Mouse (Mus musculus): ENCODE results near the gene Mrpl55. TPM values are rescaled to one million over a fixed set of nuclear protein-coding genes. Genes with fewer than 3 reads are reported as not detected.

The Mrpl55 gene
- total RNA-seq, 1 experiment from 2014 or later, result 16.1 TPM

DNA sequence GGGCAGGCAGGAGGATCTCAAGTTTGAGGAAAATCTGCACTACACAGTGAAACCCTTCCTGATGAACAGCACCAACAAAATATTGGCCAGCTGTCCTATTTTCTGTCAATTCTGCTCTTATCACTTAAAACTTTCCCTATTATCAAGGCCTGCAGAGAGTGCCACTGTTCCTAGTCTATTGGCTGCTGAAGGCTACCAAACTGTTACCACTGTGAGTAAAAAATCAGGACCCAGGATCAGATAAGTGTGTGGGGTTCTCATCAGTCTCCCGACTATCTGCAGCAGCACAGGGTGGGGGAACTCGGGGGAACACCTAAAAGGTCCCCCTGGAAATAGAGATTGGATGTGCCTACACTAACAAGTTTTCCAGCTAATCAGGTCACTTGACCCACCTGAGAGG, 22.9 kb downstream of the Mrpl55 start:
- no peak for ATAC-seq (ENCODE audit: extremely low read depth, insufficient number of reproducible peaks, low FRiP score, poor library complexity, severe bottlenecking)

DNA sequence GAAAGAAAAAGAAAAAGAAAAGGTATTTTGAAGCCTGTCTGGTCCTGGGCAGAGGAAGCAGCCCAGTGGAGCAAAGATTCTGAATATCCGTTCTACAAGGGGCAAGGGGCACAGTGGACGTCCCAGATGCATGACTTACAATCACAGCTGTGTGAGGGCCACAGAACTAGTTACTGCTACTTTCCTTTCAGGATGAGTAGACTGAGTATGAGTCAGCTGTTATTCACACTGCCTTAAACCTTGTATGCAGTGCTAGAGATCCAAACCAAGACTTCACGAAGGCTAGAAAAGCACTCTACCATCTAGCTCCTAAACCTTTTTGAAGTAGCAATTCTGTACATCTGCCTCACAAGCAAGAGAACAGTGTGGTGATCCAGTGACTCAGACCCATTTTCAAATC, 24.0 kb downstream of the Mrpl55 start:
- ATAC-seq (ENCODE audit: extremely low read depth, insufficient number of reproducible peaks, low FRiP score, poor library complexity, severe bottlenecking), result no peak

DNA sequence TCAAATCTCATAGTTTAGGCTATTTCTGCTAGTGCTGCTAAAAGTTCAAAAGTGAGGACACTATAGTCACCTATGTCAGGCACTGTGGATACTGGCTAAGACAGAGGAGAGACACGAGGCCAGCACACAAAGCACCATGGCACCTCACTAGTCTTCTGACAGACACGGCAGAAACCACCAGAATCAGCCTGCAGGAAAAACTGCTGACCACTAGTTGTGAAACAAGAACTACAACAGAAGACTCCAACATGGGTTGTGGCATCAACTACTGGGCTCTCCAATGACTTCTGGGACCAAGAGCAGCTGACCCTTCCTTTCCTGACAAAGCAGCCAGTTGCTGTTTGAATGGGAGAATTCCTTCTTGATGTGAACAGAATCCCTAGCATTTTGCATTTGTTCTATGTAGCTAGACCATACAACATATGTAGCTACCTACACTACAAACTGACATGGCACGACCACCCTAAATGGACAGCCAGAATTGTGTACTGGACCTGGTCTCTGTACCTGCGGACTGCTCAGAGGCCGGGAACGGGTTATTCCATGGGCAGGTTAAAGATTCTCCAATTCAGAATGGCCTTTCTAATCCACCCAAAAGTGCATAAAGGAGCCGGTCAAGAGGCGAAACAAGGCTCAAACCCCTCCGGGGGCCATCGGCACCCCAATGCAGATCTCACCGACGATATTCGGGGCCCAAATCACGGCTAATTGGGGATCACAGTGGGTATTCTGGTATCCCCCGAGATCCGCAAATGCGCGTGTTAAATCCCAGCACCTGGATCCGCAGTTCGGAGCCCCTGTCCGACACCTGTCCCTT, 24.7 kb downstream of the Mrpl55 start:
- no peak for ATAC-seq (ENCODE audit: extremely low read depth, insufficient number of reproducible peaks, low FRiP score, poor library complexity, severe bottlenecking)

DNA sequence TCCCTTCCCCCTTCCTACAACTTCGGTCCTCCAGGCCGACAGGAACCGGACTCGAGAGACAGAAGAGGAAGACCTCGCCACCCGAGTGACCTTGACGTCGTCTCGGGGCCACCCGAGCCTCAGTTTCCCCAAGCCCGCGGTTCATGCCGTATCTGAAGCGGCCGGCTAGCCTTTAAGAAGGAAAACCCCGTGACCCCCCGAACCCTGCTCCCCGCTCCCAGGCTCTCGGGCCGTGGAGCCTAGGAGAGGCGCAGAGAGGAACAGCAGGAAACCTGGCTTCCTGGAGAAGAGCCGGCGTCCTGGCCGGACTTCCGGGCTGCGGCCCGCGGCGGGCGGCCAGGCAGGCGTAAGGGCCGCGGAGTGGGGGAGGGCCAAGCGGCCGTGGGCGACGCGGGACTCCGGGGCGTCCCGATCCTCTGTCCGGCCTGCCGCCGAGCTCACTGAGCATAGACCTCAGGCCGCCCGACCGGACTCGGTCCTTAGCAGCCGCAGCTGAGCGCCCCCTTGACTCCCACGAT, 25.4 kb downstream of the Mrpl55 start:
- ATAC-seq (ENCODE audit: extremely low read depth, insufficient number of reproducible peaks, low FRiP score, poor library complexity, severe bottlenecking), result peak; percentile 2; the same call in 1 of the 2 replicates

DNA sequence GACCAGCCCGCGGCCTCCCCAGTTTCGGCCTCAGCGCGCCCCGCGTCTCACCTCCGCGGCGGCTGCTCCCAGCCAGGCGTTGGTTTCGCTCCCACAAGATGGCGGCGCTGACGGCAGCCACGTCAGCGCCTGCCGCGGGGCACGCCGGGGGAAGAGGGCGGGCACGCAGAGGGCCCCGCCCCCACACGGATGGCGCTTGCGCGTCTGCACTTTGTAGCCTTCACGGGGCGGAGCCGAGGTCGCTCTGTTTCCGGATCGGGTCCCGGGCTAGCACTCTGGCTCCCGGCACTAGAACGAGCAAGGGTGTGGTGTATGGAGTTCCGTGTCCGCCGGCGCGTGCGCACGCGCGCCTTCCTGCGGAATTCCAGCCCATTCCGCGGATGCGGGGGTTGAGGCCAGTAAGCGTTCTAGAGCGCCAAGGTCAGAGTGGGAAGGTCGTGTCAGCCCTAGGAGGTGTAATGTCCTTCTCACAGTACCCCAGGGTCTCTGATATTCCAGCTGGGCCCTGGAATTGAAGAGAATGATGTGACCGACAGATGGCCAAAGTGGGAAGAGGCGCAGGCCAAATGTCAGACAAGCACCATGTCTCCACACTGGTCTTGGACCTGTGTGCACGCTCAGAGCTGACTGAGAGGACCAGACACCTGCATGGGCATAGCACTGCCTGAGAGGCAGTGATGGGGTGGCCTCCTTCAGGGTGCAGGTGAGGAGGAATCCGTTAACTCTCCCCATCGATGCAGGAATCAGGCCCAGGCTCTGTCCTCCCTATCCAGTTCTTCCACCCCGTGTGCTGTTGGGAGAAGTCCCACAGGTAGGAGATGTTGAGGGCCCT, 26.1 kb downstream of the Mrpl55 start, which contains the start of gene Arf1:
TSS of gene Arf1 (minus strand) at position 149 of the 832 bp plus-strand sequence.
- peak; percentile 83 for ATAC-seq (ENCODE audit: extremely low read depth, insufficient number of reproducible peaks, low FRiP score, poor library complexity, severe bottlenecking)

DNA sequence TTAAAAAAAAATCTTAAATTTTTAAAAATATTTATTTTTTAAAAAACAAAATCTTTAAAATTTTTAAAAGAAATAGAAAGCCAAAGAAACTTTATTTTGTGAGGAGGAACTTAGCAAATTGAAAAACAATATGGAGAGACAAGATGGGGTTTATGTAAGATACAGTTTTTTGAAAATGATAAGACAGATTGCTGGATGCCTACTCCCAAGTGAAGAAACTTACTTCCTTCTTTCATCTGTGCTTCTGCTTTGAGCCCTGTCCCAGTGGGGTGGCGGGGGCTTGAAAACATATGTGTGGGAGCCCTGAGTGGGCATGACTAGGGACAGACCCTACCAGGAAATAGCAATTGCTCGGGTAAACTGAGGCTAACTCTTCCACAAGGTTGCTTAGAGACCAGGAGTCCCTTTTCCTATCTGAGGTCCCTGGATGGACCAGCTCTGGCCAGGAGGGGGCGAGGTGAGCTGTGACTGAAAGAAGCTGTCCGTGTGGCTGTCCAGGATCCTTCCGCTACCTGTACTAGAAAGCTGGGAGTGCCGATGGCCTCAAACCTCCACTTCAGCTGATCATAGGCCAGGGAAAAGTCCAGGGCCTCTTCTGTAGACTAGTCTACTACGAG, 28.0 kb downstream of the Mrpl55 start:
- peak; percentile 45; the same call in 1 of the 2 replicates for ATAC-seq (ENCODE audit: extremely low read depth, insufficient number of reproducible peaks, low FRiP score, poor library complexity, severe bottlenecking)

DNA sequence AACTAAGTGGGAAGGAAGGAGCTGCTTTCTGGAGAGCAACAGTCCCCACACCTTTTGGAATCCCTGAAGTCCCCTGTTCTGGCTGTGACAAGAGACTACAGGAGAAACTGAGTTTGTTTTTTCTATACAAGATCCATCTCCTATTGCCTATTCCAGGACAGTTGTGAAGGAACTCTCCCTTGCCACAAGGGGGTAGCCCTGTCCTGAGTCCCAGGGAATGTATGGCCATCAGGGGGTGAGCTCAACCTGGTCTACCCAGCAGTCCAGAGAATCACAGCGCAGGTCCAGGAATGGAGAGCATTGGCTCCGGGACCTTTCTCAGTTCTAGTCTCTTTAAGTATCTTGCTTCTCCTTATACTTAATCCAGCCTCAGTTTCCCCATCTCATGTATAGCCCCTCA, 30.5 kb downstream of the Mrpl55 start:
- ATAC-seq (ENCODE audit: extremely low read depth, insufficient number of reproducible peaks, low FRiP score, poor library complexity, severe bottlenecking), result no peak

DNA sequence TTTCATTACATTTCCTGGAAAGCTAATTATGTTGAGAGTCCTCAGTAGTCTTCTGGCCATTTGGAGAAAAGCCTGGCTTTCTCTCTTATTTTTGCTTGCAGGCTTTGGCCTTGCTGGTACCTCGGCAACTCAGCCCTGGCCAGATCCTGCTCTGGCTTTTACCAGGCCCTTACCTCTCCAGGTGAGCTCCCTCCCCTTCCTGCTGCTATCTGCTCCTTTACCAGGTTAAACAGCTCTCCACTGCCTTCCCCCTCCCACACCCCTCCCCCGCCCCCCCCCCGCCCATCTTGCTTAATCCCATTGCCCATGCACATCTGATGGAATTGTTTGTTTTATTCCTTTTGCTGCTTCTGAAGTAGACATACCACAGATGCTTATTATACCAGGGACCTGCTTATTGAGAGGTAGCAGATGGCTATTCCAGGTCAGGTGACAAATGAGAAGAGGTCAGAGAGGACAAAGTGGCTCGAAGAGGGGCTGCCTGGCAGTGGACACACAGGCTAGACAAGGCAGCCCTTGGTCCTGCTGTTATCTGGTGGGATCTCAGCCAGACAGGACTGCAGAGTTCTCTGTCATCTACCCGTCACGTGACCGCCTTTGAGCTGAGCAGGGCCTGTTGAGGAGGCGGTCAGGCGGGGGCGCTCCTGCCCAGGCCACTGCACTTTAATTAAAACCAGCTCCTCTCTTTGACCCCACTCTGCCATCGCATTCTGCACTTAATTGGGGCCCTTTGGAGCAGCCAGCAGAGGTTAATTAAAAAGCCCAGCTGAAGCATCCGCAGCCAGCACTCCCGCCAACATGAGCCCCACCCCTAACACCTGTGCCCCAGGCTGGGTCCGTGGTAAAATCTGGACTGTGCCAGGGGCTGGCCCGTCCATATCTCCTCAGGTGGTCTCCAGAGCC, 36.5 kb downstream of the Mrpl55 start:
- no peak for ATAC-seq (ENCODE audit: extremely low read depth, insufficient number of reproducible peaks, low FRiP score, poor library complexity, severe bottlenecking)

DNA sequence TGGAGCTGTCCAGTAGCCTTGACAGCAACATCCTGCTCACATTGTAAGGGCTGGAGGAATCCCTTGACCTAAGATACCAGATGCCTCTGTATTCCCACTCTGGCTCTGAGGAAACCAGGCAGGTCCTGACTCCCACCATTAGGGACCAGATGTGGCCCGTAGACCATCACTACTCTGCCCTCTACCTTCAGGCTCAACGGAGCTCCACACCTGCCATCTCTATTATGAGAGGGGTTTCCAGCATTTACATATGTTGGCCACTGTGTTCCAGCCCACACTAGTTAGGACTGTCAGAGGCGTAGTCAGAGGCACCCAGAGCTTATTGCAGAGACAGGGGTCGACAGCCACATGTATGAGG, 37.1 kb downstream of the Mrpl55 start:
- no peak for ATAC-seq (ENCODE audit: extremely low read depth, insufficient number of reproducible peaks, low FRiP score, poor library complexity, severe bottlenecking)

DNA sequence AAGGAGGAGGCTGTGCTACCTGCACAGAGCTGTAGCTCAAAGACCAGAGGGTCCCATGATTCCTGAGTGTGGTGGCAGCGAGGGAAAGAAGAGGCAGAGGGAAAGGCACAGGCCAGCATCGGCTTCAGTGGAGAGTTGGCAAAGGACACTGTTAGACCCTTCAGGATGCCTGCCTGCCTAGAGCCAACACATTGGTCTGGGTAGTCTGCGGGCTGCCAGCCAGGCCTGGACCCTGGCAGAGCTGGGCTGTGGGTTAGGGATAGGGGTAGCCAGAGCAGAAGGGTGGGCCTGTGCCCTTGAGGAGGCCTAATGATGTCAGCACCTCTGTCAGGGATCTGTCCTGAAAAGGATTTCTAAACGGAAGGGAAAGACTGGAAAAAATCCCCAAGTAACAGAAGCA, 37.5 kb downstream of the Mrpl55 start:
- ATAC-seq (ENCODE audit: extremely low read depth, insufficient number of reproducible peaks, low FRiP score, poor library complexity, severe bottlenecking), result no peak

DNA sequence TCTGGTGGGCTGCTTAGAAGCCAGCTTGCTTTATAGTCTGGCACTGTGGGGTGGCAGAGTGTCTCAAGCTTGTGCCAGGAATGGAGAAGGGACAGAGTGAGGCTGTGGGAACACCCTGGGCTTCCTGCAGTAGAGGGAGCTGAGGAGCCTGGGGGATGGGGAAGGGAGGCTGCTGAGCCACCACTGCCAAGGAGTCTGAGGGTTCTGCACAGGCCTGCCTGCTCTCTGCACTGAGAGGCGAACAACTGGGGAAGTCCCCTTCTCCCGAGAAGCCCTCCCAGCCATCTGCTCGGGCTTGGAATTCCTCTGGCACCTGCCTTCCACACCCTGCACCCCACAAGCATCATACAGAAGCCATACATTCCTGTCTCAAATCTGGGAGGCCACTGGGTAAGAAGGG, 39.6 kb downstream of the Mrpl55 start:
- ATAC-seq (ENCODE audit: extremely low read depth, insufficient number of reproducible peaks, low FRiP score, poor library complexity, severe bottlenecking), result no peak

DNA sequence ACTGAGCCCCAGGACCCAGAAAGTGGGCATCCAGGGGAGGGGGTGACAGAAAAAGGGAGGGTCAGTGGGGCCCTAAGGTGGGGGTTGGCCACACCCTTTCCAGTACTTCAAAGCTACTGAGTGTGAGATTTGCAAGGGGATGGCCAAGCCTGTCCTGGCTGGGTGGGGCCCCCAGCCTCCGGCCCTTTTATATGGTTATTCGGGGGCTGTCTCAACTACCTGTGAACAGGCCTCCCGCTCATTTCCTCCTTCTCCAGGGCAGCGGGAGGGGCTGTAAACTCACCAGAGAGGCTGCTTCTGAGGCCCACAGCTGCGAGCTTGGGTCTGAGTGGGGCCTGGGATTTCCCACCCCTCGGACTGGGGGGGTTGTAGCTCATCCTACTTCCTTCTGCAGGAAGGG, 41.6 kb downstream of the Mrpl55 start:
- no peak for ATAC-seq (ENCODE audit: extremely low read depth, insufficient number of reproducible peaks, low FRiP score, poor library complexity, severe bottlenecking)

DNA sequence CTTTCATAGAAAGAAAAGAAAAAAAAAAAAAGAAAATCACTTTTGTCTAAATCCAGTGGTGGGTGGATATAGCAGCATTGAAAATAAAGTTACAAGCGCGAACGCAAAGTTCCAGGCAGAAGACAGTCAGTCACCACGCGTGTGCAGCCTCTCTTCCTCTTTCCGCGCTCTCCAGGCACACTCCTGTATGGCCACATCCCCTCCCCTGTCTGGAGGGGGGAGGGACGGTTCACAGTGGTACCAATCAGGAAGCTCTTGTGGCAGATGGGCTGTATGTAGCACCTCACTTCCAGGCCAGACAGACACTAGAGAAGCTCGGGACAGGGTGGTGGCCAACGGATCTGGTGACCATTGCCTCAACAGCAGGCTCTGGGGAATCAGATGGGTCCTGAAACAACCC, 45.8 kb downstream of the Mrpl55 start:
- ATAC-seq (ENCODE audit: extremely low read depth, insufficient number of reproducible peaks, low FRiP score, poor library complexity, severe bottlenecking), result peak; percentile 24; the same call in 1 of the 2 replicates

Other genes with a start within 250 kb of the Mrpl55 start
- gene Hist3h2a, start 247.8 kb upstream of the Mrpl55 start, total RNA-seq (2017), result 65.3 TPM in 2 replicates
- 0.12 and 0.35 TPM in 2 replicates for gene Trim17, start 247.8 kb upstream of the Mrpl55 start, total RNA-seq (2017)
- 106 and 107 TPM in 2 replicates for gene Trim11, start 224.4 kb upstream of the Mrpl55 start, total RNA-seq (2017)
- gene Obscn, start 66.1 kb upstream of the Mrpl55 start, total RNA-seq (2017), result 0.23 and 0.74 TPM in 2 replicates
- 4.1 and 7.7 TPM in 2 replicates for gene Iba57, start 38.7 kb upstream of the Mrpl55 start, total RNA-seq (2017)
- gene Gjc2, start 19.3 kb upstream of the Mrpl55 start, total RNA-seq (2017), result not detected in 2 replicates
- gene Guk1, start 10.3 kb upstream of the Mrpl55 start, total RNA-seq (2017), result 19.0 and 26.8 TPM in 2 replicates
- 12.0 and 14.5 TPM in 2 replicates for gene 2310033P09Rik, start 5.8 kb downstream of the Mrpl55 start, total RNA-seq (2017)
- 210 and 259 TPM in 2 replicates for gene Arf1, start 25.8 kb downstream of the Mrpl55 start, total RNA-seq (2017)
- not detected in 2 replicates for gene Wnt3a, start 88.3 kb downstream of the Mrpl55 start, total RNA-seq (2017)
- gene Wnt9a, start 104.4 kb downstream of the Mrpl55 start, total RNA-seq (2017), result not detected in 2 replicates
- not detected in 2 replicates for gene Prss38, start 173.2 kb downstream of the Mrpl55 start, total RNA-seq (2017)
- gene Jmjd4, start 247.6 kb downstream of the Mrpl55 start, total RNA-seq (2017), result 10.4 and 11.2 TPM in 2 replicates
- gene Snap47, start 248.7 kb downstream of the Mrpl55 start, total RNA-seq (2017), result 6.3 and 6.9 TPM in 2 replicates

All from neutrophil, adult 5-6 weeks (primary cell).